Mouse (Mus musculus): ENCODE results near the gene Akap10.

The Akap10 gene

DNA sequence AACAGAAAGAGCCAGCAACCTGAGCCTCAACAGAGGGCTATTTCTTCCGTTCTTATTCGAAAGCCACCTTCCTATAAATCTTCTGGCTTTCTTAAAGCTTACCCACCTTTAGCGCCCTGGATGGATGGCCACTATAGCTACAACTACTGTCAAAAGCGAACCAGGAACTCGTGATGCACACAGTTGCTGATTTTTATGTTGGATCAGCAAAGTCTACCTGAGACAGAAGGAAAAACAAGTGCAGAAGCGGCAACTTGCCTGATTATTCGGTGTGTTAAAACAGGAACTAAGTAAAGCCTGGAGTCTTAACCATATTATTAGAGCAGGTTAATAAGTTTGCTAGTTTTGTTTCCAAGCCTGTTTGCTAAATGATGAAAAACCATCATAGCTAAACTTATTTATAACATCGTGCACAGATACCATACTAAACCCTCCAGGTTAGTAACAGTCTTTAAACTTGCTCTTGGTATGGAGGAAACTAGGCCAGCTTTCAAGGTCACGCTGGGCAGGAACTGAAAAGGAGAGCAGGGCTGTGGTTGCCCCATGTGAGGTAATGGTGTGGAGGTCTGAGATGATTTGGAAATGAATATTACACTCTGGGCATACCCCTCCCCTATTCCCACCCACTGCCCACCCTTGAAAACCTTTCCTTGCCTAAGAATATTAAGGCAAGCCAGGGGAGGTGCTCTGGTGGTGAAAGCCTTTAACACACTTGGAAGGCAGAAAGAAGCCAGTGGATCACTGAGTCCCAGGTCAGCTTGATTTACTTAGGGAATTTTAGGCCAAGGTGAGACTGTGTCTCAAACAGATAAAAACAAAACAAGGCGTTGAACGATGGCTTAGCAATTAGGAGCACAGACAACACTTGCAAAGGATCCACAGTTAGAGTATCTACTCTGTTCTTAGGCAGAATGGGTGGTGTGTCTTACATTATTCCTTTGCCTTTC is 861 bp upstream of the Akap10 start:
- peak in 1 of 2 experiments; percentile 7 for DNase-seq (ENCODE audit: low spot score in 2 of 2)

GRCm38 (mm10) chr11:61929323-61930097 is 542 bp downstream of the Akap10 start:
- DNase-seq (ENCODE audit: low spot score in 2 of 2): no peak

DNA sequence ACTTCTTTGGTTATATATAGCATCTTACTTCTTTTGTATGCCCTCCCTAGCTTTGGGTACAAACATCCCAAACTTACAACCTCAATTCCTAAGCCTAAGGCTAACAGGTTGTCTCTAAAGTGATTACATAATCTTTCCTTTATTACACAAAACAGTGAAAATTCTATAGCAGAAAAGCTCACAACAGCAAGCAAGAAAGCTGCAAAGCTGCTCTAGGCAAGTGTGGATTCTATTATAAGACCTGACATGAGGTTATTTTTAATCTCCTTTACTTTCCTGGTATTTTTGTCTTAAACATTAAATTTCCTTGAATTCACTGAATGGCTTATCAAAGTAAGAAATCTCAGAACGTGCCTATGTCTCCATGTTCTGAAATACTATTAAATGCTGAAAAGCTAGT is 6.7 kb downstream of the Akap10 start:
- DNase-seq (ENCODE audit: low spot score in 2 of 2): no peak

DNA sequence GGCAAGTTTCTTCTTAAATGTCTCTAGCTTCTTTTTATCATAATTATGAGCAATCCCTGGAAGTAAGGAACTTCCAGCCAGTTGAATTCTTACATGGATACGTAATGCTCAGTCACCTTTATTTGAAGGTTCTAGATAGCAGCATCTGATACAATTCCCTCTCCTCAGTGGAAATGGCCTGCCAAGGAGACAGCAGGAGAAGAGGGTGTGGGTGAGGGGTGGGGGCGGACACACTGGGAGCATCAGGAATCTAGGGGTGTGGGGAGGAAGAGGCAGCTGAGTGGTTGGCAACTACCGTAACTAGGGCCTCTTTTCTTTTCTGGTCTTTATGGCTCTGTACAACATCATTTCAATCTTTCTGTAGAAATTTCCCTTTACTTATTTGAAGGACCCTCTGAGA is 10.3 kb downstream of the Akap10 start:
- no peak for DNase-seq (ENCODE audit: low spot score in 2 of 2)

- DNase-seq (ENCODE audit: low spot score in 2 of 2): no peak
These were observed 21.7 kb downstream of the Akap10 start for GRCm38 (mm10) chr11:61908315-61908714.

DNA sequence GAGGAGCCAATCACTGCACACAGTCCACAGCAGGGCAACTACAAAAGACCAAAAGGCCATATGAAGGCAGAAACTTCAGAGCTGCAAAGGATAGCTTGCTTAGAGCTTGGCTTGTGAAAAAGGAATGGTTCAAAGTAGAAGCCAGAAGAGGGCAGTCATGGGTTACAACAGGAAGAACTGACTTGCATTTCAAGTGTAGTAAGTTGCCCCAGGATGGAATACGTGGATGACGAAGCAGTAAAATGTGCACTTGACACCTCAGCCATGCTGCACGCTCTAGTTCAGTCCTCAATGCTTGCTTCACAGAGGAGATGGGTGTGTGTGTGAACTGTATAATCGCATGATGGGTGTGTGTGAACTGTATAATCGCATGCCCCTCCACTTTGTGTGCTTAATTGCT is 47.9 kb downstream of the Akap10 start:
- peak in 1 of 2 experiments; percentile 8 for DNase-seq (ENCODE audit: low spot score in 2 of 2)

GRCm38 (mm10) chr11:61879921-61880320 is 50.1 kb downstream of the Akap10 start:
- no peak for DNase-seq (ENCODE audit: low spot score in 2 of 2)

GRCm38 (mm10) chr11:61871881-61872280 is 58.2 kb downstream of the Akap10 start:
- DNase-seq (ENCODE audit: low spot score in 2 of 2): no peak

- DNase-seq (ENCODE audit: low spot score in 2 of 2): no peak
These were observed 63.2 kb downstream of the Akap10 start for GRCm38 (mm10) chr11:61866856-61867255.

GRCm38 (mm10) chr11:61861781-61862547 is 68.1 kb downstream of the Akap10 start:
- no peak for DNase-seq (ENCODE audit: low spot score in 2 of 2)

DNA sequence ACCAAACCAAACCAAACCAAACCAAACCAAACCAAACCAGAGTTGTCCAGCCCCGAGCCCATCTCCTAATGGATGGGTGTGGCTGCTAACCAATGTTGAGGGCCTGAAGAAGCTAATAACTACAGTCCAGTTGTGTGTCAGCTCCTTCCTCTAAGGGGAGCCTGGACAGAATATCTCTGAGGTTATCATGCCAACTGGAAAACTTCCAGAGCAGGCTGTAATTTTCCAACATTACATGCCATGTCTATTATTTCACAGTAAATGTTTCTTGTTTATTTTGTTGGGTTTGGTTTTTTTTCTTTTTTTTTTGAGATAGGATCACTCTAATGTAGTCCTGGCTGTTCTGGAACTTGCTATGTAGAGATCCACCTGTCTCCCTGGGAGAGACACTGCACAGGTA is 70.7 kb downstream of the Akap10 start:
- no peak for DNase-seq (ENCODE audit: low spot score in 2 of 2)

- DNase-seq (ENCODE audit: low spot score in 2 of 2): peak in 1 of 2 experiments; percentile 7
These were observed 74.5 kb downstream of the Akap10 start for GRCm38 (mm10) chr11:61855539-61855938.

DNA sequence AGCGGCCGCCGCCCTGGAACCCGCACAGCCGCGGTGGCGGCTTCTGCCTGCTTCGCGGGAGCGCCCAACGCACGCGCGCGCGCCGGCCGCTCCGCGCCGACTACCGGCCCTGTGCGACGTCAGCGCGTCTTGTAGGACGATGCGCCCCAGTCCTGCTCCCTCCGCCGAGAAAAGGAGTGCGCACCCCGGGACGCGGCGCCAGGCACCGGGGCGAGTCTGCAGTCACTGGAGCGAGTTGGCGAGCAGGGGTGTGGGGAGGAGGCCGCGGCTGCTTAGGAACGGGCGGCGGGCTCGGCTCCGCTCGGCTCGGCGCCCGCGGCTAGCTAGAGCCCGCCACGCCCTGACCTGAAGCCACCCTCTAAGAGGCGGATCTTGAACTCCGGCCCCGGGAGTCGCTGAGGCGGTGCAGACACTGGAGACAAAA is 75.1 kb downstream of the Akap10 start, which contains the start of gene Ulk2:
Ulk2 (minus strand) TSS at position 86 of the 424 bp plus-strand sequence.
- DNase-seq (ENCODE audit: low spot score in 2 of 2): peak; percentile 84 to 89

GRCm38 (mm10) chr11:61854211-61854987 is 75.7 kb downstream of the Akap10 start:
- DNase-seq (ENCODE audit: low spot score in 2 of 2): peak; percentile 74 to 81

GRCm38 (mm10) chr11:61853659-61854058 is 76.4 kb downstream of the Akap10 start:
- DNase-seq (ENCODE audit: low spot score in 2 of 2): no peak

- no peak for DNase-seq (ENCODE audit: low spot score in 2 of 2)
These were observed 77.1 kb downstream of the Akap10 start for GRCm38 (mm10) chr11:61852916-61853315.

DNA sequence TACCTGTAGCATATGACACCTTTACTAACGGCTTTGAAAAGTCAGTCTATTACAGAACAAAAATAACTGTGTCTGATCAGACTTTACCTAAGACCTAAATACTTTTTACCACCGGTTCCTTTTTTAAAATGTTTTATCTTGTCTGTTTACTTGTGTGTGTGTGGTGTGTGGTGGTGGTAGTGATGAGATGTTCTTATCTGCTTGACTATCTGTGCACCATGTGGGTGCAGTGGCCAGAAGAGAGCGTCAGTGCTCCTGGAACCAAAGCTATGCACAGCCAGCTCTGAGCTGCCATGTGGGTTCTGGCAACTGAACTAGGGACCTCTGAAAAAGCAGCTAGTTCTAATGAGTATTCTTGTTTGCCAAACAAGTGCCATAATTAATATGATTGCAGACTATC is 78.9 kb downstream of the Akap10 start:
- peak in 1 of 2 experiments; percentile 14 for DNase-seq (ENCODE audit: low spot score in 2 of 2)

- peak in 1 of 2 experiments; percentile 7 for DNase-seq (ENCODE audit: low spot score in 2 of 2)
These were observed 89.4 kb downstream of the Akap10 start for GRCm38 (mm10) chr11:61840663-61841062.

GRCm38 (mm10) chr11:61839940-61840339 is 90.1 kb downstream of the Akap10 start:
- no peak for DNase-seq (ENCODE audit: low spot score in 2 of 2)

- DNase-seq (ENCODE audit: low spot score in 2 of 2): no peak
These were observed 90.9 kb downstream of the Akap10 start for GRCm38 (mm10) chr11:61839182-61839581.
